Mouse (Mus musculus): ENCODE measurements around the gene Cacna1c. TPM values are rescaled to one million over a fixed set of nuclear protein-coding genes. Genes with fewer than 3 reads are reported as not detected.

Gene Cacna1c
- polyA plus RNA-seq, 1 experiment from 2014 or later: 2.1 TPM

DNA sequence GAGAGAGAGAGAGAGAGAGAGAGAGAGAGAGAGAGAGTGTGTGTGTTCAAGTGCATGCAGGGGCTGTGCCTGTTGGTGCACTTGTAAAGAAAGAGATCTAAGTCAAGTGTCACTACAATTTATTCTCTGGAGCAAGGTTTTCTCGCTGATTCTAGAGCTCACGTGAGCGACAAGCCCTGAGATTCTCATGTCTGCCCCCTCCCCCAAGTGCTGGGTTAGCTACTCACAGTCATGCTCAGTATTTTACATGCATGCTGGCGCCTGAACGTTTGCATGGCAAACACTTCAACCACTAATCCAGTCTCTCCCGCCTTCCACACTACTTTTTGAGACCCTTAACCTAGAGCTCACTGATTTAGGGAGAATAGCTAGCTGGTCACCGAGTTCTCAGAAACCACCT is 99.7 kb downstream of the Cacna1c start:
- H3K27me3 ChIP-seq: no peaks in the 10 kb centered on the region
- ChIA-PET POLR2A (interaction anchor here (0.7 kb wide), 1 partner anchor 1606 kb away, joined by 3 read pairs; no protein-coding TSS in a partner anchor), CTCF (no interaction called here)
- no peak for DNase-seq (ENCODE audit: low read depth, low spot score)
- no peak for ATAC-seq
- in situ Hi-C loops (cut with MboI; ENCODE audit: low pct_unique_long_range_greater_than_20kb): no loop called here
- no peak for TF ChIP-seq CTCF (IDR thresholded peaks at IDR 0.05)

DNA sequence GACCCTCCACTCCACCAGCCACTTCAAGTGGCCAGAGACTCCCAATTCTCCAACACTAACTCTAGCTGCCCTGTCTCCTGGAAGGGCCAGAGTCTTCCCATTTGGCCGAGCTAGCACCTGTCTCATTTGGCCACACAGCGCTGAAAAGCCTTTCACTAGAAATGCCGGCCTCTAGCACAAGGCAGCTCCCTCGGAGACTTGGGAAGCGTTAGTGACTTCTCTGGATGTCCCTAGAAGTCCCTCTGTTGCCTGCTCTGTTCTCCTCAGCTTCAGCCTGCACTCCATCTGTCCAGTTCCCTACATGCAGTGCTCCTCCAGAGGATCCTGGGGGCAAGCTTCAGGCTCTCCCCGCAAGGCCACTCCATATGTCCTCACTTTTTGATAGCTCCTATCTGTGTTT is 101.1 kb downstream of the Cacna1c start:
- no peaks in the 10 kb centered on the region for H3K27me3 ChIP-seq
- no peak for TF ChIP-seq CTCF (IDR thresholded peaks at IDR 0.05)
- in situ Hi-C loops (cut with MboI; ENCODE audit: low pct_unique_long_range_greater_than_20kb): no loop called here
- DNase-seq (ENCODE audit: low read depth, low spot score) (no peak), ATAC-seq (no peak)
- CTCF ChIA-PET: no interaction called here
- POLR2A ChIA-PET: no interaction called here

DNA sequence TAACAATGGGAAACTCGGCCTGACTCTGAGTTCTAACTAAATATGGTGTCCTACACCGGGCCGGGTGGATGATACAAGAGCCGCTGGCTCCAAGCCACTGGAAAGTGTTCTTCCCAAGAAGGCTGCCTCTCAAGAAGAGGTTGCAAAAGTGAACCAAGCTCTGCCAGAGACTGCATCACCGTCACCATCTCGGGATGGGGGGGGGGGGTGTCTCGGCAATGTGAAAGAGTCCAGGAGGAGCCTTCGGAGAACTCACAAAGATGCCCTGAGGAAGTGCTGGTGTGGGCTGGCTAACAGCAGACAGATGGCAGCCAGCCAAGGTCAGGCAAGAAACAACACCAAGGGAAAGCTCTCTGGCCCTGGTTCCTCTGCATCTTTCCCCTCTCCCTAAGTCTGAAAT is 107.0 kb downstream of the Cacna1c start:
- ATAC-seq (peak; percentile 23), DNase-seq (ENCODE audit: low read depth, low spot score) (no peak)
- TF ChIP-seq CTCF (IDR thresholded peaks at IDR 0.05): no peak
- in situ Hi-C loops (cut with MboI; ENCODE audit: low pct_unique_long_range_greater_than_20kb): no loop called here
- POLR2A ChIA-PET: no interaction called here
- CTCF ChIA-PET: no interaction called here
- no peaks in the 10 kb centered on the region for H3K27me3 ChIP-seq

DNA sequence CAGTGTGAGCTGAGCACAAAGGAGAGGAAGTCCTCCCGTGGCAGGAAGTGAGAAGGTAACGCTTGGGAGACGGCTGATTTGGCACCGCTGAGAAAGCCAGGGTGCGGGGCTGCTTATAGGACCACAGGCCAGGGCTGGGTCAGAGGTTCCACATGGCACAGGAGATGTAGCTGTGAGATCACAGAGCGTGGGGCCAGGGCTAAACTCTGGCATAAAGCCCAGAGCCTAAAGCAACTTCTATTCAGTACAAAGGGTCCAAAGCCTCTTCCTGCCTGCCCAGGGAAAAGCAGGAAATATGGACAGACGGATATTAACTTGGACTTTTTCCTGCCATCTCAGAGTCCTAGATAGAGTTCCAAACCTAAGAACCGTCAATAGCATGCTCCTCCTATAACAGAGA is 107.8 kb downstream of the Cacna1c start:
- ATAC-seq: no peak
- CTCF ChIA-PET: interaction anchor here (1.2 kb wide), 1 partner anchor 15 kb away, joined by 3 read pairs; no protein-coding TSS in a partner anchor
- POLR2A ChIA-PET: no interaction called here
- TF ChIP-seq CTCF (IDR thresholded peaks at IDR 0.05): no peak
- H3K27me3 ChIP-seq: no peaks in the 10 kb centered on the region
- DNase-seq (ENCODE audit: low read depth, low spot score): no peak
- in situ Hi-C loops (cut with MboI; ENCODE audit: low pct_unique_long_range_greater_than_20kb): no loop called here

DNA sequence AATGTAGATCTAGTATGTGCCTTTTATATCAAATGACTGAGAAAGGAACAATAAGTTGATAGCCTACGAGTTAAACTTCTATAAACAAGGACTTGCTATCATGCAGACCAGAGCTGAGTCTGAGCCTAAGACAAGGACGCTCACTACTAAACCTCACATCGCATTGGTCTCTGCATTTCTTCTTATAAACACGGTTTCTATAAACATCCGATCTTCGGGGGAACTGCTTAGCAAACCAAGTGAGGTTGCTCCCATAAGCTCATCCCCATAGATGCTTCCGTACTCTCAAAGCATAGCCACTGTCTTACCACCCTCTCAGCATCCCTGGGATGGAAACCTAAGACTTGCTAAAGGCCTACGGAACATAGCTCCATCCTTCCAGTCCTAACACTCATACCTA is 108.3 kb downstream of the Cacna1c start:
- DNase-seq (ENCODE audit: low read depth, low spot score): no peak
- in situ Hi-C loops (cut with MboI; ENCODE audit: low pct_unique_long_range_greater_than_20kb): no loop called here
- no peaks in the 10 kb centered on the region for H3K27me3 ChIP-seq
- ChIA-PET POLR2A (no interaction called here), CTCF (interaction anchor here (1.2 kb wide), 1 partner anchor 16 kb away, joined by 3 read pairs; no protein-coding TSS in a partner anchor)
- no peak for TF ChIP-seq CTCF (IDR thresholded peaks at IDR 0.05)
- no peak for ATAC-seq

DNA sequence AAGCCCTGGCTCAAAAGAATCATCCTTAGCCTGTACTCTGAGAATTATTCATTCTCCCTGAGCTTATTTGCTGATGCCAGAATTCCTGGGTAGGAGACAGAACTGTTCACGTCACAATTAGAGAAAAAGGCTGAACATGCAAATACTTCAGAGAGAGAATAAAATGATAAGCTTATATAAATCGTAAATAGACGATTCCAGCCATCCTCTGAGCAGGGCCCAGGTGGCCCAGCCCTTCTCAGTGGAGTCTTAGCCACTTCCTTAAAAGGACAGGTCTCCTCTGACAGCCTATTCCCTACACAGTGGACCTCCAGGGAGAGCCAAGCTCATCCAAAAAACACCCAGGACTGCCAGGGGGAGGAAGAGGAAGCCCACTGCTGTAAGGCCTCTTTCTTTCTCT is 110.4 kb downstream of the Cacna1c start:
- ChIA-PET CTCF (no interaction called here), POLR2A (no interaction called here)
- ATAC-seq: no peak
- no peak for TF ChIP-seq CTCF (IDR thresholded peaks at IDR 0.05)
- DNase-seq (ENCODE audit: low read depth, low spot score): no peak
- in situ Hi-C loops (cut with MboI; ENCODE audit: low pct_unique_long_range_greater_than_20kb): no loop called here
- H3K27me3 ChIP-seq: no peaks in the 10 kb centered on the region

DNA sequence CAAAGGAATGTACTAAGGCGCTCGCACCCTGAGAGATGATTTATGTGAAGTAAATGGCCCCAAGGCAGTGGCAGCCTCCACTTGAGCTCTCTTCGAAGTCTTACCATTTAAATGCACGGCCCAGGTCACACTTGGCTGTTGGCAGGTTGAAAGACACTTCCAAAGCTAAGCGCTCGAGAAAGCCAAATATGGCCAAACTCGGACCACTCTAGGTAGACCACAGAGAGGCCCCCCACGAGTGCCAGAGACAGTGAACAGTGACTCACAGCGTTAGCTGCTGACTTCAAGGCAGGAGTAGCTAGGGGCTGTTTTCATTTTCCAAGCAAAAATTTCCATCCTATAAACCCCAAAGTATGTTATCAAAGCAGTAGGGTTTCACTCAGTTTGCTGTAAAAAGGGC is 111.7 kb downstream of the Cacna1c start:
- in situ Hi-C loops (cut with MboI; ENCODE audit: low pct_unique_long_range_greater_than_20kb): no loop called here
- ChIA-PET POLR2A (no interaction called here), CTCF (no interaction called here)
- no peak for TF ChIP-seq CTCF (IDR thresholded peaks at IDR 0.05)
- no peaks in the 10 kb centered on the region for H3K27me3 ChIP-seq
- peak; percentile 52 for ATAC-seq
- DNase-seq (ENCODE audit: low read depth, low spot score): peak; percentile 58

DNA sequence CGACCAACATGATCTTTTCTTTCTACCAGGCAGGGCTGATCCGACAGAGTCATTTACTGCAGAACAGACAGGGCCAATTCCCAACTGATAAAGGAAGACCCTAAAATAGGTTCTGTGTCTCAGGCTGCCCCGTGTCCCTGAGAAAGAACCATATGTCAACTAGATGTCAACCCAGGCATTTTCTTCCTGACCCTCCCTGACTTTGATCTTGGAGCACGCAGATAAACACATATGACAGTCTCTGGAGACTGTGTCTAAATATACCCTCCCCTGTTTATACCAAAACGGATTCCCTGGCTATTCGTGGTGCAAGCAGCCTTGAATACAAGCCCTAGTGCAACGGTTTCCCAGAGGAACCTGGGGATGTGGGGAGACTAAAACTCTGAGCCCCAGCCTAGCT is 112.7 kb downstream of the Cacna1c start:
- POLR2A ChIA-PET: no interaction called here
- ATAC-seq: no peak
- no peaks in the 10 kb centered on the region for H3K27me3 ChIP-seq
- in situ Hi-C loops (cut with MboI; ENCODE audit: low pct_unique_long_range_greater_than_20kb): no loop called here
- no peak for TF ChIP-seq CTCF (IDR thresholded peaks at IDR 0.05)
- DNase-seq (ENCODE audit: low read depth, low spot score): no peak
- CTCF ChIA-PET: no interaction called here

DNA sequence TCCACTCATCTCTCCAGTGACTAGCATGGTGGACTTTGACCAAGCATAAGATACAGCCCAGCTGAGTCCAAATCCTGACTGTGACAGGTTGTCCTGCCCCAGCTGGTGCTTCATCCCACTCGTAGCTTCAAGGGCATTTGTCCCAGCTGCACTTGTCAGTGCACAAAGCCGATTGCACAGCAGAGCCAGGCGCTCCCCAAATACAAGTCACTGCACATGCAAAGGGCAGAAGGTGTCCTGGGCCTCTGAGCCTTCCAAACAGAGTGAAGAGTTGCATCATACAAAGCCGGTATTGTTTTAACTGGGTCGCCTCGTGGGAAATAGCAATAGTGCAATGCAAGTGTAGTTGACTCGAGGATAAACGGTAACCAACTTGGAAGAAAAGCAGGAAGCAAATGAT is 113.6 kb downstream of the Cacna1c start:
- TF ChIP-seq CTCF (IDR thresholded peaks at IDR 0.05): no peak
- DNase-seq (ENCODE audit: low read depth, low spot score) (no peak), ATAC-seq (no peak)
- CTCF ChIA-PET: no interaction called here
- POLR2A ChIA-PET: no interaction called here
- in situ Hi-C loops (cut with MboI; ENCODE audit: low pct_unique_long_range_greater_than_20kb): no loop called here
- H3K27me3 ChIP-seq: no peaks in the 10 kb centered on the region

DNA sequence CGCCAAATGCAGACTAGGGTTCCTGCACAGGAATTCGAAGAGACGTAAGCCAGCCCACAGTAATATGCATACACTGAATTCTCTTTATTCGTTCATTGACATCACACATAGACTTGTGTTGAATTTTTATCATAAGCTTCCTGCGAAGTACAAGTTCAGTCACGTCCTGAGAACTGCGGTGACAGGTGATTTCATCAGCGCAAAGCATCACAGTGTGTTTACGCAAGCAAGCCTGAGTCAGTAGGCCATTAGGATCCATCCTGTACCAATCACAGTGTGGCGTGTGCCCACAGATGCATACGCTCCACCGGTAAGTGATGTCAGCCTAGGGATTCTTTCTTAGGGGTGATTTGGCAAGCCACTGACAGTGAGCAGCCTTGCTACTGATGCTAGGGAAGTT is 114.6 kb downstream of the Cacna1c start:
- no peak for DNase-seq (ENCODE audit: low read depth, low spot score)
- H3K27me3 ChIP-seq: no peaks in the 10 kb centered on the region
- no peak for ATAC-seq
- ChIA-PET POLR2A (no interaction called here), CTCF (no interaction called here)
- in situ Hi-C loops (cut with MboI; ENCODE audit: low pct_unique_long_range_greater_than_20kb): no loop called here
- no peak for TF ChIP-seq CTCF (IDR thresholded peaks at IDR 0.05)

DNA sequence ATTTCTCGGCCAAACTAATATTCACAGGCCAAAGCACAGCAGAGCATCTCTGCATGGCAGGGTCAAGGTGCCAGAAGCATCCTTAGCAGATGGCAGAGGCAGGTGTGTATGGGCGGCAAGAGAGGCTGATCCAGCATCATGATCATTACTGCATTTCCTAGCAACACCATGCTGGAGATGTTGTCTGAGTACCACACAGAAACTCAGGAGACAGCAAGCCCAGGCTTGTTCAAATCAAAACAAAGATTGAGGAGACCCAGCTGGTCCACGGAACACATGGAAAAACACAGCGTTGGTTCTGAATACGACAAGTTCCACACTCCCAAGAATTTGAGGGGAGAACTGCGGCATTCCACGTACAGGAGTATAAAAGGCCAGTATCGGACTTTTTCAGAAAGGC is 116.6 kb downstream of the Cacna1c start:
- TF ChIP-seq CTCF (IDR thresholded peaks at IDR 0.05): no peak
- no peak for DNase-seq (ENCODE audit: low read depth, low spot score)
- in situ Hi-C loops (cut with MboI; ENCODE audit: low pct_unique_long_range_greater_than_20kb): no loop called here
- POLR2A ChIA-PET: no interaction called here
- CTCF ChIA-PET: no interaction called here
- H3K27me3 ChIP-seq: no peaks in the 10 kb centered on the region
- no peak for ATAC-seq

DNA sequence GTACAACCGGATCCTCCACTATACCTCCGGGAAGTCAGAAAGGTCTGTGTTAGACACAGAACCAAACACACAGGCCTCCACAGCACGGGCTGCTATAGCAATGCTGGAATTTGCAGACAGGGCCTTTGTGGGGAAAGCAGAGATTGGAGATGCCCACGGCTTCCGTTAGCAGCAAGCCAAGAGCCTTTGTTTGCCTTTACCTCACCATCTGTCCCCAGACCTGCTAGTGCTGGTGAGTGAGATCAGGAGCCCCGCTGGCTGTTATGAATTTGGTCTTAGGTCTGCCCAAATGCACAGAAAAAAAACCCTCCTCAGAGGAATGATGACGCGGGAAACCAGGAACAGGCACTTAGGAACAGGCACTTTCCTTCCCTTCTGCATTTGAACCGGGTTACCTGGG is 117.3 kb downstream of the Cacna1c start:
- in situ Hi-C loops (cut with MboI; ENCODE audit: low pct_unique_long_range_greater_than_20kb): no loop called here
- H3K27me3 ChIP-seq: no peaks in the 10 kb centered on the region
- CTCF ChIA-PET: no interaction called here
- POLR2A ChIA-PET: no interaction called here
- no peak for ATAC-seq
- no peak for TF ChIP-seq CTCF (IDR thresholded peaks at IDR 0.05)
- no peak for DNase-seq (ENCODE audit: low read depth, low spot score)

All from Patski (cell line).